Mouse (Mus musculus) cortical plate, adult 2 months (tissue): ENCODE data around the gene Rbm34.

Source experiments
- CTCF ChIP-seq: fragments of 200-500 bp; IDR thresholded peaks from 2 replicates; pipeline ENCODE4 v1.5.1; 2011; ENCODE audit warnings: mild to moderate bottlenecking, control low read depth, low read length; ENCODE audit not compliant: insufficient read depth; ENCODE audit errors: extremely low read depth
- POLR2A ChIP-seq: fragments of 200-500 bp; IDR thresholded peaks from 2 replicates; pipeline ENCODE4 v1.6.1; 2011; ENCODE audit warnings: mild to moderate bottlenecking, low read length, control low read depth; ENCODE audit not compliant: insufficient read depth; ENCODE audit errors: extremely low read depth

DNA sequence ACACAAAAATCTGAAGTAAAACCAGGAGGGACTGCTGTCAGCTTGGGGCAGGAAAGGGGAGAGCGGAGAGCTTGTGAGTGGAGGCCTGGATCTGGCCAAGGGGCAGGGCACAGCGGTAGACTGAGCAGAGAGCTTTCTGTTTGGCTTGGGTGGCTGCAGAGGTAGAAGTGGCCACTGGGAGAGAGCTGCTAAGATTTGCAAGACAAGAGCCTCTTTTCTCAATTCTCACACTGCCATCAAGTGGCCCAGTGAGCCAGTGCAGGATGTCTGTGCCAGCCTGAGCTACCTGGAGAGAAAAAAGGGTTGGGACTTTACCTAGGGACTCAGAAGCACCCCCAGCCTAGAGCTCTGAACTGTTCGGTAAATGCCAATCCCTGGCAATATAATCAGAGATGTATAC, 50.0 kb downstream of the Rbm34 start:
- TF ChIP-seq POLR2A (no peak), CTCF (peak; percentile 96)
